Mouse (Mus musculus): ENCODE results near the gene Kcng3.

GRCm38 (mm10) chr17:83609532-83609931, 22.2 kb downstream of the Kcng3 start:
- TF ChIP-seq CTCF (IDR thresholded peaks at IDR 0.05; ENCODE audit: control insufficient read depth, insufficient read depth, insufficient replicate concordance, low read depth, low read length) (no peak), POLR2A (IDR thresholded peaks at IDR 0.05; ENCODE audit: control insufficient read depth, low read depth, low read length) (no peak)

Data from testis, adult 2 months (tissue).